Mouse (Mus musculus) T-helper 2 cell (primary cell): ENCODE data around the gene Grap.

ENCODE experiments used
- in situ Hi-C: fragments of 300-600 bp; cut with MboI, MseI; formaldehyde crosslinking; loops from one replicate; pipeline ENCODE4 v1.15.1; 2025; ENCODE audit warnings: high pct_unique_total_duplicates

Grap gene

DNA sequence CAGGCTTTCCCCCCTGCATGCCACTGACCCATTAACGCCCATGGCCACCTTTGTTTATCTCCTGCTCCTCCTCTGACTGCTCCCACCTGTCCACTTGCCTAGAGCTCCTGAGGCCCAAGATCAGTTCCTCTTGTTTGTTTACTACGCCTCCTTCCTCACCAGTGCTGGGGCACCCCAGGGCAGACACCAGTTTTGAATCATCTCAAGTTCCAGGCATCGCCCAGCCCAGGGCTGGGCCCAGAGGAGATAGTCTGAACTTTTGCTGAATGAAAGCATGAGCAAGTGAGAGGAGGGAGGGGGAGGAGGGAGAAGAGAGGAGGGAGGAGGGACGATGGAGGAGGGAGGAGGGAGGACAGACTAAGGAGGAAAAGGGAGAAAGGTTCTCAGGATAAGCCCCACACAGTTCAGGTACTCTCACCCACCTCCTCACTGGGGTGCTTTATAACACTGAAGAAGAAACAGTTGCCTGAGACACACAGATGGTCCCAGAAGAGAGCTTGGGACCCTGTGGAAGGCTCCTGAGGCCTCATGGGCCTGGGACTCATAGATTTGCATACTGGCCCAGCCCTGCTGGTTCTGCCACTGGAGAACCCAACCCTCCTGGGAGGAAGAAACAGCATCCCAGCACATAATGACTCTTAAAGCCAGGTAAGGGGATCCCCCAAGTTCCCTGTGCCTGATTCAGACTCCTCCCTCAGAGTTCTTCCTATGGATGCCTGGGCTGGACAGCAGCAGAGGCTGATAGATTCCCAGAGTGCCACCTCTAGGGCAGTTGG lies 26.2 kb downstream of the Grap start:
- in situ Hi-C loops = no loop called here

DNA sequence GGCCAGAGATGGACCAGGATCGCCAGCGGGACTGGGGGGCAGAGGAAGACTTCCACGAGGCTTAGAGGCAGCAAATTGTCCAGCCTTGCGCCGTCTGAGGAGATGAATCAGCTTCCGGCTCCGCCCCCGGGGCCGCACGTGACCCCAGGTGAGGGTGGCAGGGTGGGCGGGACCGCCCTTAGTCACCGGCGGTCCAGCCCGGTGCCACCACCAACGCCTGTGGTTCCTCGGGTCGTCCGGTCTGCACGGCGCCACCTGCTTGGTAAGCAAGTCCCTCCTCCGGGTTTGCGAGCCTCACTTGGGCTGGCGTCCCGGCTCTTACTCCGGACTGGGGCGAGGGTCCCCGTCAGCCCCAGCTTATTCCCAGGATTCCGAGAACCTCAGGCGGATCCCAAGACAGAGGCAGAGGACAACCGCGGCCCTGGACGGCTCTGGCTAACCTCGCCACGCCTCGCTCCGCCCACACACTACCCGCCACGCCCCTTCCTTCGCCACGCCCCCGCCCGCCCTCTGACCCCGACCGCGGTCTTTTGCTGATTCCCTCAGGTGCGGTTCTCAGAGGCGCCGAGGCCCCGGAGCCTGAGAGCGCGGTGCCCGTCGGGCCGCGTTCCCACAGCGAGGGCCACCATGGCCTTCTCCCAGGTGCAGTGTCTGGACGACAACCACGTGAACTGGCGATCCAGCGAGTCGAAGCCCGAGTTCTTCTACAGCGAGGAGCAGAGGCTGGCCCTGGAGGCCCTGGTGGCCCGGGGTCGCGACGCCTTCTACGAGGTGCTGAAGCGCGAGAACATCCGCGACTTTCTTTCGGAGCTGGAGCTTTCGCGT lies 31.1 kb downstream of the Grap start, which contains the start of gene Fam83g:
Gene Fam83g, plus strand, starts transcription at position 185 of the 825 bp plus-strand sequence.
- in situ Hi-C loops = loop anchor here (10.0 kb wide), 1 partner anchor 401 kb away; no protein-coding TSS in a partner anchor

DNA sequence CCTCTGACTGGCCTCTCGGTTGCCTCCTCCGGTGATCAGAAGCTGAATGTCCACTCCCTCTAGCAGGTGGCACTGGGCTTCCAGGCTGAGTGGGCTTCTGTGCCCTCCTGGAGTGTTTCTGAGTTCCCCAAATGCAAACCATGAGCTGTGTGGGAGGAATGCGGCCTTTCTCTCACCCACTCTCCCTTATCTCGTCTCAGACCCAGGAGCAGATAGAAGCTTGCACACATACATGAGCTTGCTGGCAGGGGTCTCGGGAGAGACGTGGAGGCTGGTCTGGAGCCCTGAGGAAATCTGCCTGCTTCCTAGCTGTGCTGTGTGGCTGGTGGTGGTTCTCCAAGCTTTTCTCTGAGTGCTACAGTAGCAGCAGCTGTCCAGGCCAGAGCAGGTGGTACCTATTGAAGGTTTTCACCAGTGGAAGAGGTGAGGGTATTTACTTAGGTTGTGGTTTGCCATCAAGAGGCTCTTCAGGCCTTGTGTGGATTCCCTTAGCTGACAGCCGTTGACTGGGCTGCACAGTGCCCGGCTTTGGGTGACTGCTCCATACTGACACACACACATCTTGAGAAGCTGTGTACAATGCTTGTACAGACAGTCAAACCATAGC lies 32.2 kb downstream of the Grap start:
- in situ Hi-C loops = loop anchor here (10.0 kb wide), 1 partner anchor 400 kb away; no protein-coding TSS in a partner anchor

DNA sequence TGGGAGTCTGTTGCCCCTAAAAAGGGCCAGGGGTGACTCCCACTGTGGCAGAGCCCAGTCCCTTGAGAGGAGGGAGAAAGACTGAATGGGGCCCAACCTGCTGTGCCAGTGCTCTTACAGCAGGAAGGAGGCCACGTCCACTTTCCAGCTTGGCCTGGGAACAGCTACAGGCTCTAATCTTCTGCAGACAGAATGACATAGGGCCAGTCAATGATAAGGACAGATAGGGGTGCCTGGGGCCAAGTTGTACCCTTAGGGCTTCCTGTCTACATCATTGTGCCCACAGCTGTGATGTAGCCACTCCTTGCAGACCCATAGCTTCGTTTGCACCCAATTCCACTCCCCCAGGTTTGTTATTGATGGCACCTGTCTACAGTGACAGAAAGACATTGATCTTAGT lies 33.1 kb downstream of the Grap start:
- in situ Hi-C loops = loop anchor here (10.0 kb wide), 1 partner anchor 399 kb away; no protein-coding TSS in a partner anchor

DNA sequence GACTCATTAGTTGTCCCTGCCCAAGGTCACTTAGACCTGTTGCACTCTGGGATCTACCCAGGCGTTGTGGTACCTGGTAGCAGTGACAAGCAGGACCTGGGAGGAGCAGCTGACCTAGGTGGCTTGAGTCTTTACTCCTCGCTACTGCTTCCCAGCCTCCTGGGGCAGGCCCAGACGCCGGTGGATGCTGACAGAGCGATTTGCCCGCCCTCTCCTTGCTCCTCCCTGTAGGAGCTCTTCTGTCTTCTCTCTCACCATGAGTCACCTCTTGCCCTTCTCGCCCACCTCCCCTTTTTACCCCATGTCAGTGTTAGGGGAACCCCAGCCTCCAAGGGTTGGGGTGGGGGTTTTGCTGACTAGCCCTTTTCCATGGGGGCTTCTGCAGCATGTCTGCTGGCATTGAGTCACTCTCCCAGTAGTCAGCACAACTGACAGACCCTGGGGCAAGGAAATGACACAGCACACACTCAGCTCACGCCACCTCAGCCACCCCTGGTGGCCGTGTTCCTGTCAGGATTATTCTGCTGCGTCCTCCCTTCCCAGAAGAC lies 33.9 kb downstream of the Grap start:
- in situ Hi-C loops = loop anchor here (10.0 kb wide), 1 partner anchor 398 kb away; no protein-coding TSS in a partner anchor

DNA sequence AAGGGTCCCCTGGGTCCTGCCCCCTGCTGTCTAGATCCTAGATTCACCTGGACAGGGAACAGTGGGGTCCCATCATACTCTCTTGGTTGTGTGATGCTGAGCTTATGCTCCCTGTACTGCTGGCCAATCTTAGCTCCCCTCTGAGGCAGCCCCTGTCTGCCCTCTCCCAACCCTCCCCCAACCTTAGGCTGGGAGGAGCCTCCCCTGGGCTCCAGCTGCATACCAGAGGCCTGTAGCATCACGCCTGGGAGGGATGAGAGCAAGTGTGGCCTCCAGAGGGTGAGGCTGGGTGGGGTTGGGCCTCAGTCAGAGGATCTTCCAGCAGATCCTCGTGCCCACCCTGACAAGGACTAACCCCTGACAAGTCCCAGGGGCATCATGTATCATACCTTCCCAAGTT lies 34.5 kb downstream of the Grap start:
- in situ Hi-C loops = loop anchor here (10.0 kb wide), 1 partner anchor 397 kb away; no protein-coding TSS in a partner anchor

DNA sequence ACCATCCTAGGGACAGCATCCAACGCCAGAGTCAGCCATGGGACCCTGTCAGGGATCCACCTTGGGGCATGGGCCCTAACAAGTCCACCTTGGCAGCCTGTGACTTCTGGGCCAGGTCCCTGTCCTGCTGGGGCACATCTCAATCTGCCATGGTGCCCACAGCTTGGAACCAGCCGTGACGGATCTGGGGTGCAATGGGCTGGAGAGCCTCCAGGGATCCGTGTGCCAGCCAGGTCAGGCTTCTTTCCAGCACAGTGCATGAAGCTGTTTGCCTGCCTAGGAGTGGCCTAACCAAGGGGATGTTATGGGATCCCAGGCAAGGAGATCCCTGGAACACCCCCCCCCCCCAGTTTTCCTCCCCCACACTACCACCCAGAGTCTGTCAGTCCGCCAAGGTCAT lies 39.9 kb downstream of the Grap start:
- in situ Hi-C loops = loop anchor here (10.0 kb wide), 1 partner anchor 1102 kb away; no protein-coding TSS in a partner anchor

DNA sequence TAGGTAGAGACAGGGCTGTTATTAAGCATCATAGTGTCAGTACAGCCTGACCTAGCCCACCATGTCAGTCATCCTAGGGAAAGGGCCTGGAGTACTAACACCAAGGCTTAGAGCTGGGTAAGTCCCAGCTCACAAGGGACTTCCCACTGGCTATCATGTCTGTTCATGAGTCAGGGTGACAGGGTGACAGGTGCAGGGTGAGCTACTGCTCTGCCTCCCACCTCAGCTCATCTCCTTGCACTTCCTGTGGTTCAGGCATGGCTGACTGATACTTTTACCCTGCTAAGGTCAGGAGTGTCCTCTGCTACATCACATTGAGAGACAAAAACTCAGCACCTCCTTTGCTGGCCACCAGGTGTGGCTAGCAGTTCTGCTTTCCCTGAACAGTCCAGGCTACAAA lies 45.8 kb downstream of the Grap start:
- in situ Hi-C loops = loop anchor here (10.0 kb wide), 1 partner anchor 1096 kb away; no protein-coding TSS in a partner anchor

DNA sequence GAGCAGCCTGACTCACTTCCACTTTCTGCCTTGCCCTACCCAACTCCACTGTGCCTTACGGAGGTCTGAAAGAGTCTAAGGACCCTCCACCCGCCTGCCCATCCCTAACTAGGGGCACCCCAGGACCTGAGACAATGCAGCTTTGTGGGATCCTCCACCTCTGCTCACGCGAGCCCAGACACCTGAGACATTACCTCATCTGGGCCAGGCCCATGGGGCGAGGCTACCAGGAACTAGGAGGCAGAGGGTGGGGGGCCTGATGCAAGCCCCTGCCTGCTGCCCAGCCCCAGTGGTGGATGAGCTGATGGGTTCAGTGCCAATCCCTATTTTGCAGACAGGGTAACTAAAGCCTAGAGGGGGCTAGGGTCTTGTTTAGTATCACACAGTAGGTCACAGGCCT lies 46.4 kb downstream of the Grap start:
- in situ Hi-C loops = loop anchor here (10.0 kb wide), 1 partner anchor 1095 kb away; no protein-coding TSS in a partner anchor

DNA sequence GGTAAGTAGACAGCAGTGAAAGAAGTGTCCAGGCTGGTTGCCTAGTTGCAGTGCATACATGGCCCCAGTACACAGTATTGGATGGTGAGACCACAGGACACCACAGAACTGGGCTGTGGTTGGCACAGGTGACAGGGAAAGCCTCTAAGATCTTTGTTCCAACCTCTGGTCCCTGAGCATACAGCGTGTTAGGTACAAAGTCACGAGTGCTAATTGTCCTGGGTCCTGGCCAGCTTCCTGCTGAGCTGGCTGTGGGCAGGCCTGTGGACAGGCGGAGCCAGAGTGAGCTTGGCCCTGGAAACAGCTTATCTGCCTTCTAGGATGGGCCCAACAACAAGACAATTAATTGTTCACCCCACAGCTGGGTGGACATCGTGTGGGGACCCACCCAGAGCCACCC lies 46.9 kb downstream of the Grap start:
- in situ Hi-C loops = loop anchor here (10.0 kb wide), 1 partner anchor 1095 kb away; no protein-coding TSS in a partner anchor

DNA sequence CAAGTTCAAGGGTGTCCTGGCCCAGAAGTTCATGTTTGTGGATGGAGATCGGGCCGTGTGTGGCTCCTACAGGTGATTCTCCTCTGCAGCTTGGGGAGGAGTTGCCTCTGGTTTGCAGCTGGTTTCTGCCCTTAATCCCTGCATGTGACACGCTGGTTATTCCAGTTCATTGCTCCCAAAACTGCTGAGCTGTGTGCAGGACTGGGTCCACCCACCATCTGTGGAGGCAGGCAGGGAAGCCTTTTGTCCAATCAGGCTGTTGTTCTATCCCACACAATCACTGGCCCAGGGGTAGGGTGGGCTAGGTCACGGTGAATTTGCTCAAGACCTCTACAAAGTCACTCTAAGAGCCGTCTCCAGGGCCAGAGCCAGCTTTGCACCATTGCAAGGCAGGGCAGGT lies 48.6 kb downstream of the Grap start:
- in situ Hi-C loops = no loop called here

DNA sequence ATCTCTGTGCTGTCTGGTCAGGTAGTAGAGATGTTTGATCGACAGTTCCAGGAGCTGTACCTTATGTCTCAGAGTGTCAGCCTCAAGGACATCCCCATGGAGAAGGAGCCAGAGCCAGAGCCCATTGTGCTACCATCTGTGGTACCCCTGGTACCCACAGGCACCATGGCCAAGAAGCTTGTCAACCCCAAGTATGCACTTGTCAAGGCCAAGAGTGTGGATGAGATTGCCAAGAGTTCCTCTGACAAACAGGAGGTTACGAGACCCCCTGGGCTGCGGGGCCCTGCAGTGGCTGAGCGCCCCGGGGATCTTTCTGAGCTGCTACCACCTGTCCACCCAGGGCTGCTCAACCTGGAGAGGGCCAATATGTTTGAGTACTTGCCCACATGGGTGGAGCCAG lies 49.4 kb downstream of the Grap start:
- in situ Hi-C loops = no loop called here

DNA sequence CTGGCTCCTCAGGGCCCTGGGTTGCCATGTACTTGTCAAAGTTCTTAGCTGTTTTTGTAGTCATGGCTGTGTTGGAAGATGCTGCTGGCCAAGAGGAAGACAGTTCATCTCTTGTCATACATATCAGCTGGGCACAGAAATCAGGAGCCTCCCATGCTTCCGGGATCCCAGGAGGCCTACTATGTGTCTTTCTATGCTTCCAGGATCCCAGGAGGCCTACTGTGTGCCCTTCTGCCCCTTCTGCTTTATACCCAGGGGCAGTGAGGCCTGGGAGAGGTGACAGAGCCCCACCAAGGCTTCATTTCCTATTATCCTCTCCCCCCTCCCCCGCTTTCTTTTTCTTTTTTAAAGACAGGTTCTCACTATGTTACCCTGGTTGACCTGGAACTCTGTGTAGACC lies 52.5 kb downstream of the Grap start:
- in situ Hi-C loops = no loop called here

DNA sequence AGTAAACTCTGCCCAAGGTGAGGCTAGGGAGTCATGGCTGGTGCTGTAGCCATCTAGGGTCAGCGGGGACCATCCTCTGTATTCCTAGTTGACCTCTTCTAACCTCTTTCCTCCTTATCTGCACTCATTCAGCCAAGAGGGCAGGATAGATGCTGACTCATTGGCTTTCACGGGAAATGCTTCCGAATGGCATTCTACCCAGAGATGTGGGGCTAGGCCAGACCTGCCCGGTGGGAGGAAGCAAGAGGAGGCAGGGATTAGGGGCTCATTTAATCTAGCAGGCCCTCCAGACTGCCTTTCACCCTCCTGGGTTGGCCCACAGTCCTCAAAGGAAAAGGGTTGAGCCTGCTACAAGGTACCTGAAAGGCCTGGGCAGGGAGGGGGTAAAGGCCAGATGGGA lies 53.2 kb downstream of the Grap start:
- in situ Hi-C loops = no loop called here

DNA sequence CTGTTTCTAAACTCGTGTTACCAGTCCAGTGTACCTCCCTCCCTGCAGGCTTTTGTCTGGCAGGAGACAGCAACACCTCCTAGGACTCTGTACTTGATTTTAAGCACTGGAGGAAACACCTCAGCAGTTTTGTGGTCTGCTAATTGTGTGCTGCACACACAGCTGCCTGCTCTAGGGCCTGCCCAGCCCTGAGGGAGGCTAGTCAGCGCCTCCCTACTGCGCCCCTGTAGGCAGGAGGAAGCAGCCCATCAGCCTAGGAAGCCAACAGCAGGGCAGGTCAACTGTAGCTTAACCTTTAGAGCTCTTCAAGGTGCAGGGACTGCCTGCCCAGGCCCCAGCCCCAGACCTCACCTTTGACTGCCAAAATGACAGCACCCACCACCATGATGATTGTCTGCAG lies 55.9 kb downstream of the Grap start:
- in situ Hi-C loops = no loop called here

DNA sequence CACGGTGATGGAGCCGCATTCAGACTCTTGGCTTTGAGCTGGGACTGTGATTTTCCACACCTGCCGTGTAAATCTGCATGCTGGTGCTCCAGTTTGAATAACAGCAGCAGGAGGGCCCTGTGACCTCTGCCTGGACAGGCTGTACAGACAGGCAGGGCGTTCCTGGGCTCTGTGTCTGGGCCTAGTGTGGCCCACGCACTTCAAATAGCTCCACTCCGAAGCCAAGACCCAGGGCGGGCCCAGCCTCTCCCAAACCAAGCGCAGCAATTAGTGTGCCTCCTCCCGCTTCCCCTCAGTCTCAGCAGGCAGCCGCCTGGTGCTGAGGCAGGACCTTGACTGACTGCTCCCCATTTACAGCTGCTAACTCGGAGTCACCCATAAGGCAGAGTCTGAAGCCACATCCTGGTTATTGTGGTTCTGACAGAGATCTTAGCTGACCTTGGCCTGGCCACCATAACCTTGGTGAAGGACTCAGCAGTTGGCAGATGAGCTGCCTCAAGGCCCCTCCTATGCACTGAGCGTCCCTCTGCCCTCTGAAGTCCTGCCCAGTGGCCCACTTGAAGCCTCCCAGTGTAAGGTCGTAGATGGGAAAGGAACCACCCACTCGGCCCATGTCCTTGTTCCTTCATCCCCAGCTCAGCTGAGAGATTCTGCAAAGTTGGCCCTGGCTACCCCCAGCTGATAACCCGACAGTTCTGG lies 60.2 kb downstream of the Grap start:
- in situ Hi-C loops = no loop called here

DNA sequence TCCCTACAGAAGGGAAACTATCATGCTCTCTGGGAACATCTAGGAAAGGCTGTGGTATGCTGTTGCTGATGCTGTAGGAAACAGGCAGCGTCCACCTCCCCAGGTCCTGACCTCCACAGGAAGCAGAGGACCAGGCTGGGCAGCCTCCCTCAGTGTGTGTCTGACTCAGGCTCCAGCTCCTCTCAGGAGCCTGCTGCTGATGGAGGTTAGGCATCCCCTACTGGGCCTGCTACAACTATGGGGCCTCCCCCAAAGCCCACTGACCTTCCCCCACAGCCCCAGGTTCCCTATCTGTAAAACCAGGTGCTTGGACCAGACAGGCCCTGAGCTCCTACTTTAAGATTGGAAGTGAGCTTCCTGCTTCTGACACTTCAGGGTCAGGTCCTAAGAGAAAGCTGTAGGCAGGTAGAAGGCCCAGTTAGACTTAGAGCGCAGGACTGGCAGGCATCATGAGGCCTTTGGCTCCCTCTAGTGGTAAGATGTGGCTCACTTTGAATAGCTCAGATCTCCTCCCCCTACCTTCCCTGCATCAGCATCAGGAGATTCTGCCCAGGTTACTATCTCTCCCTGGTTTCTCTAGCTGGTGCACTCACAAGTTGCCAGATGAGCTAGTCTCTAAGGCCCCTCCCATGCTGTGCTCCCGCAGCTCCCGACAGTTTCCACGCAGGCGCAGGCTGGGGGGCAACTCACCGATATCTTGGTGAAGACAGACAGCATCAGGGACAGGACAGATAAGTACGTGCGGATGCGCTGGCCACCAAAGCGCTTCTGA lies 61.5 kb downstream of the Grap start:
- in situ Hi-C loops = loop anchor here (5.0 kb wide), 1 partner anchor 87 kb away; no protein-coding TSS in a partner anchor

DNA sequence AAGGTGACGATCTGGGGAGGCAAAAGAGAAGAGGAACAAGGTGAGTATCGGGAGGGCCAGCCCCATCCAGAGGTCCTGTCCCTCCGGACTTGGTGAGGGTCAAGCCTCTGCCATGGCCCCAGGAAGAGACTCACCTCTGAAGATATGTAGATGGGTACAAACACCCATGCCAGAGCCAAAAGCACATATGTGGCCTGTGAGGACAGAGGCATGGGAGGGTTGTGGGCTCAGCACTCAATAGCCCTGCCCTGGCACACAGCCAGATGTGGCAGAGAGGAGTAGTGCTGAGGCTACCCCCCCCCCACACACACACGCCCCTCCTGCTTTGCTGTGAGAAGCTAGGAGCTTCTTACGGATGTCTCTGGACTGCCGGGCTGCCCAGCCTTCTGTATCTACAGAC lies 62.1 kb downstream of the Grap start:
- in situ Hi-C loops = loop anchor here (5.0 kb wide), 1 partner anchor 88 kb away; no protein-coding TSS in a partner anchor

DNA sequence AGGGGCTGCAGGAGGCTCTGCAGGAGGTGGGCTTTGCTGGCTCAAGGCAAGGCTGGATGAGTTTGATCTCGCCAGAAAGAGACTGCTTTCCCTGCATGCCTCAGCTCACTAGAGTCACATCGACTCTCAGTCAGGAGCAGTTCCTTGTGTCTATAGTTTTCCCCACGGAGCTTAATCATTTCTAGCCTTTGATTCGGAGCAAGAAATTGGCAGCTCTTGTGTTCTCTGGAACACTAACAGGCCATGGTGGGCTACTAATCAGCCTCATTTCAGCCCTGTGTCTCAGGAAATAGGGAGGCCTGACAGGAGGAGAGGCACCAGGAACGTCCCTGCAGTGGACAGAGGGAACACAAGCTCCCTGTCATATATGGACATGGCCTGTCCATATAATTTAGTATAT lies 64.9 kb downstream of the Grap start:
- in situ Hi-C loops = loop anchor here (5.0 kb wide), 1 partner anchor 91 kb away; no protein-coding TSS in a partner anchor

DNA sequence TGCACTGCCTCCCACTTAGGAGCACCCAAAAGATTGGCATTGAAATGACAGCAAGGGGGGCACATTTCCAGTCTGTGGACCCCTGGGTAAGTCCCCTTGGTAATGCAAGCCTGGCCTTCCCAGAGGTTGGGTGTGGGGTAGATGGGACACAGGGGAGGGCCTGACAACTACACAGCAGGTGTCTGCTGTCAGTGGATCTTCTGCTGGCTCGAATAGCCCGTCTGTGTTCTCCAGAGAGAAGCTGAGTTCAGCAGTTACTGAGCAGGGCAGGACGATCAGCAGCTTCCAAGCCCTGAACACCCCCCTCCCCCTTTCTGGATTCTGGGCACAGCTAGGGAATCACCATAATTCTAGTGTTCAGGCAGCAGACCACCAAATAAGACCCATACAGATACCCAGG lies 66.3 kb downstream of the Grap start:
- in situ Hi-C loops = loop anchor here (5.0 kb wide), 1 partner anchor 92 kb away; no protein-coding TSS in a partner anchor
